Mouse (Mus musculus): ENCODE measurements around the gene Prss54.

Gene Prss54

DNA sequence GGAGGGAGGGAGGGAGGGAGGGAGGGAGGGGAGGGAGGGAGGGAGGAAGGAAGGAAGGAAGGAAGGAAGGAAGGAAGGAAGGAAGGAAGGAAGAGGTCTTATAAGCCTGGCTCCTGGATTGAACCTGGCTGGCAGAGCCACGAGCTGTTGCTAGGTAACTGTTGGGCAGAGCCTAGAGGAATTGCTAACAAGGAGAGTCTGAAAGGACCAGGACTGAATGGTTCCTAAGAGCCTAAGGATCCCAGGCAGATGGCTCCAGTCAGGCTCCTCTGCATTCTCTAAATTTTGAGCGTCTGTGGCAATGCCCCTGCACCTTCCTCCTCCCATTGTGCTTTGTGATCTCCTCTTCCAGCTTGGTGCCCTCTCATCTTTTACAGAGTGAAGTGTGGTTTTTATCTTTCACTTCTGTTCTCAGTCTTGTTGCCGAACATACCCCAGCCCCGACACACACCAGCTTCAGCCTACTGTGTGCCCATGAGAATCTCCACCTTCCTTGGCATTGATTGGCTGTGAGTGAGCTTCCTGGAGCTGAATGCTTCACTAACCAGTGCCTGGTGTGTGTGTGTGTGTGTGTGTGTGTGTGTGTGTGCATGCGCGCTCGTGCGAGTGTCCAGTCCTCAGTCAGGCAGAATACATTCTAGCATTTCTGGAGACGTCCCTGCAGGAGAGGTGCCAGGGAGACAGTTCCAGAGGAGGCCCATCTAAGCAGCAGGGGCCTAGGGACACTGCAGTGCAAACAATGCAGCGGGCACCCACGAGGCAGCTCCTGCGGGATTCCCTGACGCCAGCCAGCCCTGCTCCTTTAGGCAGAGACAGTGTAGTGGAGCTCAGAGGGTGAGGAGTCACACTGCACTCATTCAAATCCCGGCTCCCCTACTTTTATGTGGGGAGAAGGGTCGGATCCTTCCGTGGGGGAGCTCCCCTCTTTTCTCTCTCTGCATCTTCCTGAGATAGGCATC, 26.0 kb downstream of the Prss54 start:
- no peak for DNase-seq

DNA sequence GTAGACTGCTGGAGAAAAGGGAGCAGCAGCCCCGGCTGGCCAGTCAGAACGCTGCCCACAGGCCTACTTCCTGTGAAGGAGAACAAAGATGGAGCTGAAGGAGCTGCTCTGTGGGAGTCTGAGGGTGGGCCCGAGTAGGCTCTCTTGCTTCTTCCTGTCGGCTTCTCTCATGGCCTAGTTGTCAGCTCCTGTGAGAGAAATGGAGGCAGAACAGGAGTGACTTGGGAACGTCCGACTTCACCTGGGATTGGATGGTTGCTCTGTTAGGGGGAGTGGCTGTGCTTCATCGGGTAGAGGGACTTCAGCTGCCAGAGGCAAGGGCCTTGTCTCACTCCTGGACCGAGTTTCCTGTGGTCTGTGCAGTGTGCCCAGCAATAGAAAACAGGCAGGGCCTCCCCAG, 28.2 kb downstream of the Prss54 start:
- no peak for DNase-seq

DNA sequence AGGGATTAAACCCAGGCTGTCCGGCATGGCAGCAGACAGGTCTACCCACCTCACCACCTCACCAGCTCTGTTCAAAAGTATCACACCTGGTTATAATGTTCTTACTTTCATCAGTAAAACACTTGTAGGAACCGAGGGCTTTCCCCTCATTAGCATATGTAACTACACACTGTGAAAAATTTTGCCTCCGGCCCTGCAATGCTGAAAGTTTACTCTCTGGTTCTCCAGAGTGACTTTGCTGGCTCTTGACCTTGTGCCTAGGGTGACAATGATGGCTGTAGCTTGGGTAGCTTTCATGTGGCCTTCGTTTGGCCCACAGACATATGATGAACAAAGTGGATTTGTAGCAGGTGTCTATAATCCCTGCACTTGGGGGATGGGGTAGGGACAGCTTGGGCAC, 29.2 kb downstream of the Prss54 start:
- DNase-seq = peak; percentile 55

DNA sequence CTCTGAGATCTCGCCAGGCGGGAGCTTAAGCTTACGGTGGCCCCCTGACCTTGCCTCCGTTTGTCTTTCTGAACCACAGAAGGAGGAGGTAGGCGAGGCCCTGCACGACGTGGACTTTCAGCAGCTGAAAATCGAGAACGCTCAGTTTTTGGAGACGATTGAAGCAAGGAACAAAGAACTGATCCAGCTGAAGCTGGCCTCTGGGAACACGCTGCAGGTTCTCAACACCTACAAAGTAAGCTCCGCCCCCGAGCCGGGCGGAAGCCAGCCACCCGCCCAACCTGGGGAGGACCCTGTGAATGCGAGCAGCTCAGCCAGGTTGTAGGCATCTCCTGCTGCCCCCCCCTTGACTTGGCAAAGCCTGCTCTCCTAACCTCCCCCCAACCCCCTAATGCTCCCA, 30.3 kb downstream of the Prss54 start:
- DNase-seq = peak; percentile 32

DNA sequence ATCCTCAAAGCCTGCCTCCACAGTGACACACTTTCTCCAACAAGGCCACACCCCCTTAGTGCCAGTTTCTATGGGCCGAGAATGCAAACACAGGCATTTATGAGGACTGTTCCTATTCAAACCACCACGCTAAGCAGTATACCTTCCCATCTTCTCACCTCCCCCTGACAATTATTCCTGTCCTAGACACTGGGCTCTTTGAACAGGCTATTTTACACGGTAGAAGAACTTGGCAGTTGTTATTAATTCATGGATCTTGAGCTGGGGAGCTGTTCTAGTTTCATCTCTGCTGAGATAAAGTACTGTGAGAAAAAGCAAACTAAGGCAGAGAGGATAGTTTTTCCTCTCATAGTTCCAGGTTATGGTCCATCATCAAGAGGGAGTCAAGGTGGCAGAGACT, 33.1 kb downstream of the Prss54 start:
- no peak for DNase-seq

DNA sequence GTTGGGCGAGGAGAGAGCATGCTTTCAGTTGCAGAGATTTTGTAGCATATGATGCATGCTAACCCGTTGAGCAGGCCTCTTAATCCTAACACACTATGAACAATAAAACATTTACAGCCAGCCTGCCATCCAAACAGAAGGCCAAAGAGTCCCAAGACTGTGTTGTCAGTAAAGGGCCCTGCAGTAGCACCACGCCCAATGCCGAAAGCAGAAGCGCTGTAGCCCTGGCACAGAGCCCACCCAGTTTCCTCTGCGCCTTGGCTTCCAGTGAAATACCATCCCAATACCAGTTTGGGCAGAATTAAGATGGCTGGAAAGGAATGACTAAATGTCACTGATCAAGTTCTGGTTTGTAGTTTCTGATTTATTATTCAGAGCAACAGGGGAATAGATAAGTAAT, 33.9 kb downstream of the Prss54 start:
- DNase-seq = no peak

DNA sequence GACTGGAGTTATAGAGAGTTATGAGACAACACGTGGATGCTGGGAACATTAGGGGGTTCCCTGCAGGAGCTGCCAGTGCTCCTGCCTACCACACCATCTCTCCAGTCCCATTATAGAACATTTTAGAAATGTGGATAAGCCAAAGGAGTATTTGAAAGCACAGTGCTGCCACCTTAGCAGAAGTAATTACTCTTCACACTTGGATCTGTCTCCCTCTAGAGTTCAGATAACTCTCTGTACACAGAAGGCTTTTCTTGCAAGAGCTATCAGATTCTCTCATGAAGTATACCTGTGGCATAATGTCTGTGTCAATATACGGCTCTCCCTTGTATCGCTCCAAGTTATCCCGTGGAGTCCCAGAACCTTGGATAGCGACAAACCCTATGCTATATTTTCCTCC, 36.7 kb downstream of the Prss54 start:
- DNase-seq = no peak

DNA sequence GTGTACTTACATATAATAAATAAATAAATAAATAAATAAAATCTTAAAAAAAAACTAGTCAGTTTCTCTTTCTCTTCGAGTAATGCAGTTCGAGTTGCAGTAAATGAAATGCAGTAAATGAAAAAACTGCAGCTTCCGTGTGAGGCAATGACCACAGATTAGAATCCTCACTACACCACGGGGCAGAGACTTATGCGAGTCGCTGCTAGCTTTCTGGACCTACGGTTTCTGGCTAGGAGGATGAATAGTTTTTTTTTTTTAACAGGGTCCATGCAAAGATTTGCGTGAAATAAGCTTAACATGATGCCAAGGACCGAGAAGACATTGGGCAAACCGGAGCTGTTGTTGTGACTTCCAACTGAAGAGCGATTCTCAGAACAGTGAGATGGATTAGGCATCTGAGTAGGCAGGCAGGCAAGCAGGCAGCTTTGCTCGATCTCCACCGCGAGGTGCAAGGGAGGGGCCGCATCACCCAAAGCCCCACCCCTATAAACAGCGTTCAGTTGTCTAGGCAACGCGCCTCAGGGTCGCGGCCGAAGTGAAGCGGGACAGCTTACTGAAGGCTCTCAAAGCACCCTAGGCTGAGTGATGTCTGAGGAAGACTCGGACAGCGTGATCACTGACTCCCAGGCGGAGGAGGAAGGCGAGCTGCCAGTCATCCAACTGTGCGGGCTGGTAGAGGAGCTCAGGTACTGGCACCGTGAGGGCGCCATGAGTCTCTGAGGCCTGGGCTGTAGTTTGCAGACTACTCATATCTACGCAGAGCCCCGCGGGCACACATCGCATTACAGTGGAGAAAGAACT, 42.4 kb downstream of the Prss54 start, which contains the start of gene Ccdc113:
TSS of gene Ccdc113 (plus strand) at position 502 of the 804 bp plus-strand sequence.
- peak; percentile 23 for DNase-seq

DNA sequence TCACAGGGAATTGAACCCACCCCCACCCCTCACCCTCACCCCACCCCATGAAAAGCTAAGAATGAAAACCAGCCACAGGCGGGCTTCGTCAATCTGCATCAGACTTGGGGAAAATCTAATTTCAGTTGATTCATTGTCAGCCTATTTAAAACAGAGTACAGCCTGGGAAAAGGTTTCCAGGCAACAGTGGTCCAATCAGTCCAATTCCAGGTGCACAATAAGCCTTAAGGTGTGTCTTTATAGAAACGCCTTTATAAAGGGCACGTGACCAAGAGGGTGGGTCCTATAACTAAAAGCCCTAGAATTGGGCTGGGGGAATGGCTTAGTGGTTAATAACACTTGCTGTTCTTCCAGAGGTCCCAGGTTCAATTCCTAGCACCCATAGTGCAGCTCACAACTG, 43.9 kb downstream of the Prss54 start:
- no peak for DNase-seq

DNA sequence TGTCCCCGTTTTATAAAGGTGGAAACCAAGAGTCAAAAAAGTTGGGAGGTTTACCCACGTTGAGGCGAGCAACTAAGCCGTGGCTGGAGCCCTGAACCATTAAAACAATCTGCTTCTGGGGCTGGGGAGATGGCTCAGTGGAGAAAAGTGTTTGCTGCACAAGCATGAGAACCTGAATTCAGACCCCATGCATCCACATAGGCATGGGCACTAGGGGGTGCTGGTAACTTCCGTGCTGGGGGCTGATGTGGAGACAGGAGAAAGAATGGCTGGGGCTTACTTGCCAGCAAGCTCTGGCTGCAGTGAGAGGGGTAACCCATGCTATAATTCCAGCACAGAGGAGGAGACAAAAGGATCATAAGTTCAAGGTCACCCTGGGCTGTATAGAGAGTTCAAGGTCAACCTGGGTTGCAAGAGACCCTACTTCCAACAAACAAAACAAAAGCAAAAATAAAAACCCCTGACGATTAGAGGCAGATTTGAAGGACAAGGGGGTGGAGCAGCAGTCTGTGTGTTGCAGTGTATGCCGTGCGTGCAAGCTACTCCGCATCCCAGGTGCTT, 47.3 kb downstream of the Prss54 start:
- no peak for DNase-seq

DNA sequence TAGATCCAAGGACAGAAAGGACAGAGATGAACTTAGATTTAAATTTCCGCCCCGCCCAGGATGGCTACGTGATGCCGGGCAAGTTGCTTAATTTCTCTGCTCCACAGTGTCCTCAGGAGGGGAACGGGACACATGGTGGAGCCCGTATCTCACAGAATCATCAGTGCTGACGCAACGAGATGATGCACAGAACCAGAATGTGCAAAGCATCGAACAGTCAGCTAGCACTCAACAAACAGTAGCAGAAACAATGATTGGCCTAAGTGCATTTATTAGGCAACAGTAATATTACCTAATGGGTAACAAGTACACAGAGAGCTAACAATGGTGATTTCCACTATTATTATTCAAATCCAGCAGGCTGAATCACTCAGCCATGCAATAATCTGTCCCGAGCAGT, 47.9 kb downstream of the Prss54 start:
- no peak for DNase-seq

DNA sequence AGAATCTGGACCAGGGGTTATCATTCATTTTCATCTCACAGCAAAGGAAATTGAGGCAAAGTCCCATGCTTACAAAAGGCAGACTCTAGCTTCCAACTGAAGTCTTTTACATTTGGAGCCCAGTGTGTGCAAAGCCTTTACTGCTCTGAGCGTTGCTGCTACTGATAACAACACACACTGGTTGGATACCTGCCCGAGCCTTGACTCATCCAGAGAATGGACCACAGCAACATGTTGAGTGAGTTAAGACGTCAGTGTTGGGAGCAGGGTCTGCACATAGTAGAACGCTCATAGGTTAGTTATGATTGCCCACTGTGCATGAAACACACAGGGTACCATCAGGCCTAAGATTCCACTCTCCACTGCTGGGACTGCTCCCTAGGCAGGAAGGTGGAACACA, 52.1 kb downstream of the Prss54 start:
- no peak for DNase-seq

DNA sequence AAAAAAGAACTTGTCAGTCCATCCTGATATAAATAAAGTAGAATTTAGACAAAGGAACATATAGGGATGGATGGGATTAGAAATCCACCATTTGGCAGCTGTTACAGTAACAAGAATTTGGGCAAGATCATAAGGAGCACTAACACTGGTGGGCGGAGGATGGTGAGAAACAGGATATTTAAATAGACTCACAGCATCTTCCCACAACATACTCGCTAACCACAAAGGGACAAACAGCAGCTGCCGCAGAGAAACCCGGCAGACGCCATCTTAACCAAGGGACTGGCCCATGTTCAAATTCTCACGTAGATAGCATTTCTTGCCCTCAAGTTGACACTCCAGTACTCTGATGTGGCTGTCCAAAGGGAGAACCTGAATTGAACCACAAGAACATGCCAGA, 59.2 kb downstream of the Prss54 start:
- no peak for DNase-seq

DNA sequence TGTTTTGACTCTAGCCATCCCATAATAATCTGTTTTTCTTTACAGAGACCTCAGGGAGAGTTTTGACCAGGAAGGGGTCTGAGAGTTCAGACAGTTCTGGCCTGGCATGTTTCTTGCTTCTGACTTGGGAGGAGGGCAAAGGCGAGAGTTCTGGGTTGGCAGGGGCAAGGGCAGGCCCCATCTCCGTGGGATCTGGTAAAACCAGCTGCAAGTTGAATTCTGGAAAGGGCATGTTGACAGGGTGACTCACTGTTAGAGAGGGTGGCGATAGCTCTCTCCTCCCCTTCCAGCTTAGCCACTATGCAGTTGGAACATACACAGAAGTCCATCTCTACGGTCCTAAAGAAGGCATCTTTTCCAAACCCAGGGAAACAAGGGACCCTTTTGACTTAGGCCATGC, 62.9 kb downstream of the Prss54 start:
- DNase-seq = no peak

DNA sequence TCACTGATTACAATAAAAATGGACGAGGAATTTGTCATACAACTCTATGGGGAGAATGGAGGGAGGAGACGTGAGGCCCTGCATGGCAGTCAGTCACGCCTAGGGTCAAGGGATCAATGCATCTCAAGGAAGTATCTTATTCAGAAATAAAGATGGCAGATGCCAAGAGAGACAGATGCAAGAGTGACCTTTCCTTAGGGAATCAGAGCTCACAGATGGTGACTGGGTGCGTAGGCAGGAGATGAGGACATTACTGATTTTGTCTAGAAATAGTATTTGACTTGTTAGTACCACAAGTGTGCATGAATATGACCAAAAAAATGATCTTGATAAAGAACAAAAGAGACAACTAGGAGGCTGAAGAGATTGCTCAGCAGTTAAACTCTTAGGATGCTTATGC, 63.9 kb downstream of the Prss54 start:
- DNase-seq = no peak
